Mouse (Mus musculus) telencephalon, adult 2 months (tissue): ENCODE measurements around the gene Six5.
A peak's percentile ranks its signal among the peaks of the same experiment; 100 is the strongest.

Source experiments
- DNase-seq: peaks from one replicate; pipeline ENCODE4 v3.0.0-alpha.2; 2011; ENCODE audit warnings: low read depth, low spot score

Gene Six5

DNA sequence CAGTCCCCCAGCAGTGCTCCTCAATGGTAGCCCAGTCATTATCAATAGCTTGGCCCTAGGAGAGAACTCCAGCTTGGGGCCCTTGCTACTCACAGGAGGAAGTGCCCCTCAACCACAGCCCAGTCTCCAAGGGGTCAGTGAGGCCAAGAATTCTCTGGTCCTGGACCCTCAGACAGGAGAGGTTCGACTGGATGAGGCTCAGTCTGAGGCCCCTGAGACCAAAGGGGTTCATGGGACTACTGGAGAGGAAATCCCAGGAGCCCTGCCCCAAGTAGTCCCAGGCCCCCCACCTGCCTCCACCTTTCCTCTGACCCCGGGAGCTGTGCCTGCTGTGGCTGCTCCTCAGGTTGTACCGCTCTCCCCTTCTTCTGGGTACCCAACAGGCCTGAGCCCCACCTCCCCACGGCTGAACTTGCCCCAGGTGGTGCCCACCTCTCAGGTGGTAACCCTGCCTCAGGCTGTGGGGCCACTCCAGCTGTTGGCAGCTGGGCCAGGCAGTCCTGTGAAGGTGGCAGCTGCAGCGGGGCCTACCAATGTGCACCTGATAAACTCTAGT lies 2.1 kb downstream of the Six5 start:
- no peak for DNase-seq

DNA sequence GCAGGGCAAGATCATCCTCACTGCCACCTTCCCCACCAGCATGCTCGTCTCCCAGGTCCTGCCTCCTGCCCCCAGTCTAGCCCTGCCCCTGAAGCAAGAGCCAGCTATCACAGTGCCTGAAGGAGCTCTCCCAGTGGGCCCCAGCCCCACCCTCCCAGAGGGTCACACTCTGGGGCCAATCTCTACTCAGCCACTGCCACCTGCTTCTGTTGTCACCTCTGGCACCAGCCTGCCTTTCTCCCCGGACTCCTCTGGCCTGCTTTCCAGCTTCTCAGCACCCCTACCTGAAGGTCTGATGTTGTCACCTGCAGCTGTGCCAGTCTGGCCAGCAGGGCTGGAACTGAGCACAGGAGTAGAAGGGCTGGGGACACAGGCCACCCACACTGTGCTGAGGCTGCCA lies 2.8 kb downstream of the Six5 start:
- no peak for DNase-seq

DNA sequence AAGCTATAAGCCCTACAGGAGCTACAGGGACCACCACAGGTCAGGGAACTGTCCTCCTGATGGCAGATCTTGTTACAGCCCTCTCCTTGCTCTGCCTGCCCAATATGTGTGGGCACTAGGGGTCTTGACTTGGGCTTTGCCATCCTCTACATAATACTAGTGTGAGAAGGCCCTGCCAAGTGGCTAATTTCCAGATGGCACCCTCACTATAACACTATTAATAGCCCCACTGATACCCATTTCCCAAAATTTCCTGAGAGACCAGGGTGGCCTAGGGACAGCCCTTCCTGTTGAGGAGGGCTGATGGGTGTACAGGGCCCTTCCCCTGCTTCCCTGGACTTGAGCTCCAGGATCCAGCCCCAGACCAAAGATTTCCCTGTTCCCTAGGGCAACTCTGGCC lies 3.5 kb downstream of the Six5 start:
- DNase-seq, result no peak

DNA sequence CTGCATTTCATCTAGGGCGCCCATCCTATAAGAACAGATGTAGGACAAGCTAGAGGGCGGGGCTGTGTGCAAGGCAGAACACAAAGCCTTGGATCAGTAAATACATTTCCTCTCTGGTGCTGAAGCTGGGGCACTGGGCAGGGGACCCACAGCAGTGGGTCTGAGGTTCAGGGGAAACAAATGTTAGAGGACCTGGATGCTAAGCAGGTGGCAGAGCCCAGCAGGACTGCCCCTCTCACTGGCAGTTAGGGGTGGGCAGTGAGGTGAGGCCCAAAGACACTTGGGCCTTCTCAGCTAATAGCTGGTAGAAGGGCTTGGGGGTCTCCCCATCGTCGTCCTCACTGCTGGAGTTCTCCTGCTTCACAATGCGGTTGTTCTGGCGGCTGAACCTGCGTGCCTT lies 4.4 kb downstream of the Six5 start:
- DNase-seq, result no peak

DNA sequence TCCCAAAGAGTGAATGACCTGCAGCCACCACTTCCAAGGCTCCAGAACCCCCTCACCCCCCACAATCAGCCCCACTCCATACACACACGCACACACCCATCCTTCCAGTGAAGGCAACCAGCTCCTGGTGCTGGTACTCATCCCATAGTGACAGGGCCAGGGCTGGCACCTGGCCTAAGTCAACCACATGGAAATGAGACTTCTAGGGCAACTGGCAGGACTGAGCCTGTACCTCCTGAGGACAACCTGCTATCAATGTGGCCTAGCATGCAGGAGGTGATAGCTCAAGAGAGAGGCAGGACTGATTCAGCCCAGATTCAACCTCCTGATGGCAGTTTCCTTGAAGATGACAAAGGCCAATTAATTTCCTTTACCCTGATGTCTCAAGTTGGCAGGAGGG lies 5.9 kb downstream of the Six5 start:
- no peak for DNase-seq

DNA sequence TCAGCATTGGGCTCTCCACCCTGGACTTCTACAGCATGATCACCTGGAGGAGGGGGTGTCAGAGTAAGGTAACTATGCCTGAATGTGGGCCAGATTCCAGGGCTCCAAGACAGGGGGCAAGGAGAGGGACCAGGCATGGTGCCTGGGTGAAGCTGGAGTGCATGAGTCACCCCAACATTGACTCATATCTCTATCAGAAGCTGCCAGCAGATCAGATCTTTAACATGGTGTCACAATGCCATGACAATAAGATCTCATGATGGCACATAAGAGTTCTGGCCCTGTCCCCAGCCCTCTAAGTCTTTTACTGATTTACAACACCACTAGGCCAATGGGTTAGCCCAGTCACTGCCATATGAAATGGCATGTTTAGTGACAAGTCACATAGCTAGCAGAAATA lies 9.3 kb downstream of the Six5 start:
- DNase-seq, result no peak

DNA sequence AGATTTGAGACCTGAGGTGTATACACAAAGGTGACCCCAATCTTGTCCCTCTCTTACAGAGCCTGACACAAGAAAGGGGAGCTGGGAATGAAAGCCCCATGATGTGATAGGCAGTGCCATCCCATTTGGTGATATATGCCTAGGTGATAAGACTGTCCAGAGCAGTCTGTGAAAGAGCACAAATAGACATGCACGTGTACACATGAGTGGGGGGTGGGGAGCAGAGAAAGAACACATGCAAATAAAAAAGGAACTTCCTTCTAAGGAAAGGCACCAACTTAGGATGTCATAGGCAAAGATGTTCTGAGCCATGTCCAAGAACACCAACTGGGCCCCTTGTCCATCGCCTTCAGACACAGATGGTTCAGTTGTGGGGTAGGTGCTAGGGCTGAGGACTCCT lies 10.1 kb downstream of the Six5 start:
- no peak for DNase-seq

DNA sequence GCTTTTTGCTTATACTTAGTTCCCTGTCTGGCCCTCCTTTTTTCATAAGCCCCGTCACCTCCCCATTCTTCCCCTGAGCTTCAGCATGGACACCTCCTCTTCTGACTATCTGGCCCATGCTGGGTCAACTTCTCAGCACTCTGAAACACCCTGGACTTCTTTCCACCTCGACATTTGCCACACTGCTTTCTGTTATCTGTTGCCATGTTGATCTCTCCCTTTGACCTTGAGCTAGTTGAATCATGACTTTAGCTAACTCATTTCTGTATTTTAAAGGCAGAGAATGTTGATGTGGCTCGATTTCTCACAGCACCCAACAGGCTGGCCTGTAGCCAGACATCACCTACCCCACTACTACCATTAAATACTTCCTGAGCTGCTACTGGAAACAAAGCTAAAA lies 13.0 kb downstream of the Six5 start:
- DNase-seq, result no peak

DNA sequence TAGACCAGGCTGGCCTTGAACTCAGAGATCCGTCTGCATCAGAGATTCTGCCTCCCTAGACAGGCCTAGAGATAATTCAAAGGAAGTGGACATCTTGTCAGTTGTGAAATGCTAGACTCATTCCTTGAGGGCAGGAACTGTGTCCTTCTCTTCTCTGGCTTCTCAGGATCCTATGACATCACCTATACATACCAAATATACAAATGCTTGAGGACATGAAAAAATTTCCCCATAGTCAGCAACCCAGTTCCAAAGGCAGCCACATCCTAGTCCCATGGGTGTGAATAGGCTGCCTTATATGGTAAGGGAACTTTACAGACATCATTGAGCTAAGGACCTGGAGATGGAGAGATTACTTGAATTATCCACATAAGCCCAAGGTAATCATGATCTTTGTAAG lies 15.2 kb downstream of the Six5 start:
- DNase-seq, result no peak

DNA sequence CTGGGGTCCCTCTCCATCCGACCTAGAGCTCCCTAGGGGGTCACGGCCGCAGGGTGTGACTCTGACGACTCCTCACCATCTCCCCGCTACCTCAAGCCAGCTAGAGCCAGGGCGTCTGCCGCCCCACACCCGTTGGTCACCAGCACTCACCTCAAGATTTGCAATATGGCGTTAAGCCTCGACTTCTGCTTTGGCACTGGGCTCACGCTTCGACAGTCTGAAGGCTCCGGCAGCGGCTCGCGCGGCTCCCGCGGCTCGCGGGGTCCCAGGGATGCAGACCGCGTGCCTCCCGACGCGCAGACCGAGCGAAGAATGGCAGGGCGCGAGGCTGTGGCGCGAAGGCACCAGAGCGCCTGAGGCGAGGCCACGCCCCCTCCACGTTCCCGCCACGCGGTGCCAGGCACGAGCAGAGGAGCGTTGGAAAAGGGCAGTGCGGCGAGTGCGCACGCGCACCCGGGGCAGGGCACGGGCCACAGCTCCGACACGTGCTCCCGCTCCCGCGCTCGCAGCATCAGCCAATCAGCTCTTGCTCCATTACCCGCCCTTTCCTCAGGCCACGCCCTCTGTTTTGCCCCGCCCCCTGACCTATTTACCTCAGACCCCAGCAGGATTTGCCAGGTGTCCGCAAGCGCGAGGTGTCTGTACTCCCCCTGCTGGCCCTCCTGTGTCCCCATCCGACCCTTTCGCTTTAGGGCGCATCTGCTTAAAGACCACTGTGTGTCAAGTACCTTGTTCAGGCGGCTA lies 23.8 kb downstream of the Six5 start, which contains the start of gene Gm4969:
Gene Gm4969 (minus strand): TSS at position 341 of the 744 bp plus-strand sequence.
- DNase-seq, result no peak

DNA sequence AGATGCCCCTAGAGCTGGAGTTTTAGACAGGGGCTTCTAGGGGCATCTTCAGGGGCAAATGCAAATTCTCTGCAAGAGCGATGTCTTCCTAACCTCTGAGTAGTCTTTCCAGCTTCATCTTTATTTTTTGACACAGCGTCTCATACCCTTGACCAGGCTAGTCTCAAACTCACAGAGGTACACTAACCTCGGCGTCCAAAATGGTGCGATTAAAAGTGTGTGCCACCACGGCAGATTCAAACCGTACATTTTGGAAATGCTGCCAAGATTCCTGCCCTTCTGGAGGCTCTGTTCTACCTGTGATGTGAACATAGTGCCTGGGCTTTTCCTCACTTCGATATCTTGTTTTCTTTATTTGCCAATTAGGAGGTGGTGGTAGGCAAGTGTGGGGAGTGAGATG lies 24.7 kb downstream of the Six5 start:
- DNase-seq, result no peak

DNA sequence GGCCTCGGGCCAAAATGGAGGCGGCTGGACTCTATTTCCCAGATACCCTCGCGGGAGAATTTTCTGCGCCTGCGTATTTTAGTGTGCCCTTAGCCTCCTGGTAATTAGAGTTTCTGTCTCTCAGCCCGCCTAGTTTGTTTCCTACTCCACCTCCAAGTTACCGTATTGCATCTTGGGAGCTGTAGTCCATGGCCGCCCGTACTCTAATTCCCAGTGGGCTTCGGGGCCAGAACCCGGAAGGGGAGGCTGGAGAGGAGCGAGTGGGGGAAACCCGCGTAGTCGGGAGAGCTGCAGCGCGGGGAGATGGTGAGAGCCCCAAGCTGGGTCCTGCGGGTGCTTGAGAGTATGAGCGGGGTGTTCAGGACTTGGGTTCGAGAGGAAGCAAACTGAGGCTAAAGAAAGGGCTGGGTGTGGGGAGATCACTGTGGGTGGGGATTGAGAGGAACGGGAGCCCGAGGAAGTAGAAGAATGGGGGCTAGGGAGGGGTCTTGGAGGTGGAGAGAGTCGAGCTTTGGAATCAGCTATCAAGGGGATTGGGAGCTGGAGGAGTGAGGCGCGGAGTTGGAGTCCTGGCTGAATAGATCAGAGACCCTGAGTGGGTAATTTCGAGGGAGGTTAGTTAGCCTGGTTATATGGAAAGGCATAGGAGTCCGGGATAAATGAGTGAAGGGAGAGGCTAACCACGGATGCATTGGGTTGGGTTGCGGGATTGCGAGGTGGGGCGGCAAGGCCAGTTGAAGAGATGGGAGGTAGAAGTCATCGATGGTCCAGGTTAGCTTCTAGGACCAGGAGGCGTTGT lies 25.4 kb downstream of the Six5 start, which contains the start of gene Fbxo46:
Gene Fbxo46 (plus strand): TSS at position 229 of the 799 bp plus-strand sequence.
- peak; percentile 99 for DNase-seq

DNA sequence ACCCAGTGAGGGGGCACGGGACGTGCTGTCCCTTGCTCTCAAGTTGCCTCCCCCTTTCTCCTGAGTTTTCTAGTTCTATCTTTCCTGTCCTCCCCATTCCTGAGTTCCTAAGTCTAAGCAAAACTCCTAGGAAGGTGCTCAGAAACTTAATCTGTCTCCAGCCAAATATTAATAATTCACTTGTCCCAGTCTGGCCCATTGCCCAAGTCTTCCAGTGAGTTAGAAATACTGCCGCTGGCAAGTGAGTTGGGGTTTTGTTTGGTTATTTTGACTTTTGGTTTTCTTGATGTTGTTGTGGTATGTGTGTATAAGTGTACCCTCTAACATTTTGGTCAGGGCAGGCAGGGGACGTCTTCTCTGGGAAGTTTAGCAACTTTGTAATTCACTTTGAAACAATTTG lies 27.3 kb downstream of the Six5 start:
- DNase-seq, result no peak

DNA sequence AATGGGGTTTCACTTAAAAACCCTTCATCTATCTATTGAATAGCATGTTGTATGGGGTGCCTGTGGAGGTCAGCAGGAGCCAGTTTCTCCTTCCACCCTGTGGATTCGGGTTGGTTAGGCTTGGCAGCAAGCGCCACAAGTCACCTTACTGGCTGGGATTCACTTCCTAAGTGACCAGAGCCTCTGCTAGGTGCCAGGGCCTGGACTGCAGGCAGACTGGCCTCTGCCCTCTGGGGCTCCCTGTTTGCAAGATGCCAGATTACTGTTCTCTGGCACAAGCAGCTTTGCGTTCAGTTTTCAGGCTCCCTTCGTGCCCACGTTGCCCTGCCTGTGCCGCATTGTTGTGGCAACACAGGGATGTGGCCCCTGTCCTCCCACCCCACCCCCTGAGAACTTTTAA lies 30.3 kb downstream of the Six5 start:
- DNase-seq, result no peak

DNA sequence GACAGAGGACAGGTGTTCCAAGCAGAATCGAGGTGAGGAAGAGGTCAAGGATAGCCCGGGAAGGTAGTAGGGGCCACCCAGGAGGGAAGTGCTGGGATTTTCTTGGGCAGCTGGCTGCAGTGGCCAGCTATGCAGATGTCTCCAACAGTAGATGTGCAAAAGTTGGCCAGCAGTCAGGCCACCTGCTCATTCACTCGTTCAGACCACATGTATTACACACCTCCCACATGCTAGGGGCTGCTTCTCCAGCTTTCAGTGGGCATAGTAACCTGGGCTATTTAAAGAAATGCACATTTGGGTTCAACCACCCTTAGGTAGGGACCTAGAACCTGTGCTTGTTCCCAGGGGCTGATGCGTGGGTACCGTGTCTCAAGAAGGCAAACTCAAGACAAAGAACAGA lies 33.4 kb downstream of the Six5 start:
- DNase-seq, result no peak

DNA sequence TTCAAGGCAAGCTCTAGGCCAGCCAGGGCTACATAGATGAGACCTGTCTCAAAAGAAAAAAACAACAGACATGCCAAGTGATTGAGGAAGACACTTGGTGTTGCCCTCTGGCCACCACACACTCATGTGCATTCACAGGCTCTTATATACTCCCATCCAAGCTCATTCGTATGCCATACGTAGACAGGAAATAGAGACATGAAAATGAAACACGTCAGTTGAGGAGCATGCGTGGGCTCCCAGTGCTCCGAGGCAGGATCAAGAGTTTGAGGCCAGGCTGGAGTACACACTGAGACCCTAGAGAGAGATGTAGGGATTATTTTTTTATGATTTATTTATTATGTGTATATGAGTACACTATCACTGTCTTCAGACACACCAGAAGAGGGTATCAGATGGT lies 35.0 kb downstream of the Six5 start:
- DNase-seq, result no peak

DNA sequence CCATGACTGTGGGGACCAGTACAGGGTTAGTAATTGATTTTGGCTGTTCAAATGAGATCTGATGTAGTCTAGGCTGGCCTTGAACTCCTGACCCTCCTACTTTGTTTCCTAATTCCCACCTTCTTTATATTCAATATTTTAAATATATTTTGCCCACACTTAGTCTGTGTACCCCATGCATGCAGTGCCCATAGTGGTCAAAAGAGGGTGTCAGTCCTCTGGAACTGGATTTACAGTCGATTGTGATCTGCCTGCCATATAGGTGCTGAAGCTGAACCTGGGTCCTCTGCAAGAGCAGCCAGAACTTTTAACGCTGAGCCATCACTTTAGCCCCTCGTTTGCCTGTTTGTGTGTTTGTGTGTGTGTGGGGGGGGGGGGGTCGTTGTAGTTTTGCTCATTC lies 36.3 kb downstream of the Six5 start:
- DNase-seq, result no peak

DNA sequence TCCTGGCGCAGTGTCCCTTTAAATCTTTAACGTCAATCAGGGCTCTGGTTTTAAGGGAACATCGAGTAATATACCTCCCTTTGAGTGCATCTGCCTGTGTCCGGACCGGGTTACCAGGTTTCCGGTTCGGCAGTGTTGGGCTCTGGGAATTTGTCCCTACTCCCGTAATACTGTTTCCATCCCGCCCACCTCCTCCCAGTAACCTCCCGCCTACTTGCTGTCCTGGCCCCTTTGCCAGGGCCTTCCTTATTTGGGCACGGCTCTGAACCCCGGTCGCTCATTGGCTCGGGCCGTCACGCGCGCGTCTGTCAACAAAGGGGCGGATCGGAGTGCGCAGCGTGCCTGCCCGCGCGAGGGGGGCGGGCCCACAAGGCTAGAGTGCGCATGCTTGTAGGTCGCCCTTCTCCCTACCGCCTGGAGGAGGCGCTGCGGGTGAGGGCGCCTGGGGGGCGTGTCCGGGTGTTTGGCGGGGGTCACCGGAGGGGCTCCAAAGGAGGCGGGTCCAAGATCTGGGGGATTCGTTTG lies 37.0 kb downstream of the Six5 start:
- DNase-seq, result peak; percentile 98

DNA sequence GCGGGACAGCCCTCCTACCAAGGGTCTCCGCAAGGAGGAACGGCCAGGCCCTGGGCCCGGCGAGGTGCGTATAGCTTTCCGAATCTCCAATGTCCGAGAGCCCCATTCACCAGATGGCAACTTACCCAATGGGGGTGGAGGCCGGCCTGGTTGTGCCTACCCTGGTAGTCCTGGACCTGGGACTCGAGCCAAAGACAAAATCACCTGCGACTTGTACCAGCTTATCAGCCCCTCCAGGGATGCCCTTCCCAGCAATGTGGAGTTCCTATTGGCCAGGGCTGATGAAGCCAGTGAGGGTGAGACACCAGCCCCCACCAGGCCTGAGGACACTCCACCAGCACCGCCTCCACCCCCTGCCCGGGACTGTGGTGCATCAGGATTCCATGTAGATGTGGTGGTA lies 41.8 kb downstream of the Six5 start:
- DNase-seq, result no peak

DNA sequence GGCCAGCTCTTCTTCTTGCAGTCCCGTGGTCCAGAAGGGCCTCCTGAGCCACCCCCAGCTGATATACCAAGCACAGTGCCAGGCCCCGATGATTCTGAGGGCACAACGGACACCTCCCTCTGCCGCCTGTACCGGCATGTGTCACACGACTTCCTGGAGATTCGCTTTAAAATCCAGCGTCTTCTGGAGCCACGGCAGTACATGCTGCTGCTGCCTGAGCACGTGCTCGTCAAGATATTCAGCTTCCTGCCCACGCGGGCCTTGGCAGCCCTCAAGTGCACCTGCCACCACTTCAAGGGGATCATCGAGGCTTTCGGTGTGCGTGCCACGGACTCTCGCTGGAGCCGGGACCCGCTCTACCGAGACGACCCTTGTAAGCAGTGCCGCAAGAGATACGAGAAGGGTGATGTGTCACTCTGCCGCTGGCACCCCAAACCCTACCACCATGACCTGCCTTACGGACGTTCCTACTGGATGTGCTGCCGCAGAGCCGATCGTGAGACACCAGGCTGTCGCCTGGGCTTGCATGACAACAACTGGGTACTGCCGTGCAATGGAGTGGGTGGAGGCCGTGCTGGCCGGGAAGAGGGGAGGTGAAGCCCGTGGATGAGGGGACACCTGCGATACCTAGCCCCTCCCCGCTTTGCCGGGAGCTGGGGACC lies 42.4 kb downstream of the Six5 start:
- DNase-seq, result peak; percentile 53

DNA sequence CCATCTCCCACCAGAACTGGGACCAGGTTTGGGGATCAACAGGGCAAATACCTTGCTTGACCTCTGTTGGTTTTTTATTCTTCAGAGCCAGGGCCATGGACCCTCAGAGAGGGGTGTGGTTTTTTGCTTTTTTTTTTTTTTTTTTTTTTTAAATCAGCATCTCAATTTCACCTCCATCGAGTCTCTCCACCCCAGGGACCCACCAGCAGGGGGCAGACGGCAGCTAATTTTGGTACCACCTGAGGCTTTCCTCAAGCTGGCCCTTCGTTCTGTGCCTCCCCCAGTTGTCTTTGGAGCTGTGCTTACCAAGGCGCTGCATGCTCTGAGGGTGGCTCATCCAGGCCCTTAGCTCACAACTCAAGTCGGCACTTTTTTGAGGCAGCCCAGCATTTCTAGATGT lies 43.0 kb downstream of the Six5 start:
- DNase-seq, result no peak

DNA sequence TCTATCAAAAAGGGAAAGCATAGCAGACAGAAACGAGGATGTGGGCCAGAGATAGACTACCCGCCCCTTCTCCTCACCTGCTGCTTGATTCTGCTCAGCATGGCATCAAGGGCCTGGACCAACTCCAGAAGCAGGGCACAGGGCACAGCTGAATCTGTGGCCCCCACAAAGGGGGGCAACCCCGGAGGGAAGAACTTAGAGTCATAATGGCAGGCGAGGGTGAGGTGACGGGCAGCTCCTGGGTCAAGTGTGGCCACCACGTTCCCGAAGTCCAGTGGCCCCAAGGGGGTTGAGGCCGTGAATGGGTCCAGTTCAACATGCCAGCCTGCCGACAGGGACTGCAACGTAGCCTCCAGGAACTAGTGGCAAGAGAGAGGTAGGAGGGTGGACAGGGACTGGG lies 52.4 kb downstream of the Six5 start:
- no peak for DNase-seq
